In the genomic region with DNA sequence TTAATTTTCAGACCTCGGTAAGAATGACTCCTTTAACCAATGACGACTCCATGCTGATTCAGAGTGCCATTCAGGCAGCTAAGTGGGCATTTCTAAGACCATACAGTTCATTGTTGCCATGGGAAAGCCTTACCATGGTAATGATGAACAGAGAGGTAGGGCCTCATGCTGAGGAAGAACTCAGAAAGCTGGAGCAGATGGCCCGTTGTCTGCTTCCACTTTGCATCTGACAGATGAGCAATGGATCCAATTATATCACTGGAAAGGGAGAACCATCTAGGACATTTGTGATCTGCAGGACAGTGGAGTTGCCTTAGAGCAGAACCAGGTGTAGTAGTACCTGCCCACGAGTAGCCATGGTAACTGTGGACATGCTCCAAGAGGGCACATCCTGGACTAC, we compare ENCODE assay signal across 22 mouse cellular contexts.
DNase-seq lines count a peak whose midpoint lies in the region; ATAC-seq lines count a peak whose summit lies in the region.
"Had no signal": no experiment of that assay in that cellular context is flagged by ENCODE, and none has a peak within 500 bp of the region (broad histone marks: within the 10 kb centered on the region; RNA-seq: fewer than 3 reads in every experiment).

No protein-coding gene starts in this region.

- peak; percentile 10 to 16 for DNase-seq in left cerebral cortex, postnatal 36 days (ENCODE audit: low spot score in 2 of 2)
- no peak for DNase-seq in left cerebral cortex, adult 11 months (ENCODE audit: low spot score)
- DNase-seq in layer of hippocampus, adult 8-10 months (ENCODE audit: low spot score in 2 of 2) = peak; percentile 60 to 63
- peak; percentile 23 for DNase-seq in telencephalon, adult 2 months (ENCODE audit: low read depth, low spot score)
- DNase-seq in cerebellum, postnatal 10 days = no peak
- no peak for DNase-seq in urinary bladder, postnatal 14 days (ENCODE audit: low spot score)
- DNase-seq: adrenal gland, adult 8-10 months; cerebellum, adult 2 months; cerebellum, postnatal 36 days; embryo, embryonic 11 days; gastrocnemius, adult 2 months; heart, postnatal 36 days; kidney, adult 9 months; kidney, postnatal 25 days; liver, postnatal 0 days; lung, postnatal 10 days; retina, postnatal 1 day; thymus, postnatal 14 days had no signal

- intact Hi-C loops in left cerebral cortex, postnatal 36 days (cut with DNase I) = no loop called here

- peak; percentile 70 for ATAC-seq in frontal cortex, adult (ENCODE audit: low TSS enrichment)
- ATAC-seq: activated CD4-positive, CD25-positive, alpha-beta regulatory T cell, adult 4 months; intestine, embryonic 16.5 days; liver, postnatal 0 days; midbrain, embryonic 13.5 days had no signal

Comparison
In these comparisons a context has a peak if more than half of its experiments do, and no peak if none do; other contexts are left out.
1. DNase-seq: peak in left cerebral cortex, postnatal 36 days (2 of 2), layer of hippocampus, adult 8-10 months (2 of 2) and telencephalon, adult 2 months (single experiment); none in left cerebral cortex, adult 11 months (single experiment), cerebellum, postnatal 10 days (0 of 2) and urinary bladder, postnatal 14 days (single experiment).